In genomic region chr12:29697526-29698500, GRCm38 (mm10) we compare ENCODE assay signal across 9 mouse cellular contexts.
A peak's percentile ranks its signal among the peaks of the same experiment; 100 is the strongest.
DNase-seq lines count a peak whose midpoint lies in the region; ATAC-seq and TF ChIP-seq lines count a peak whose summit lies in the region.
"Had no signal": no experiment of that assay in that cellular context is flagged by ENCODE, and none has a peak within 500 bp of the region (broad histone marks: within the 10 kb centered on the region; RNA-seq: fewer than 3 reads in every experiment).

No protein-coding gene starts in this region.

- no peak for TF ChIP-seq CTCF in brain, embryonic 14.5 days (IDR thresholded peaks at IDR 0.05; ENCODE audit: borderline replicate concordance, extremely low read depth, insufficient read depth, insufficient read length)
- no peak for TF ChIP-seq CTCF in olfactory bulb, adult 2 months (IDR thresholded peaks at IDR 0.05; ENCODE audit: insufficient read depth, low read depth, low read length)

- H3K4me3 ChIP-seq in embryonic facial prominence, embryonic 14.5 days (ENCODE audit: low read depth, low read length), result no peak overlapping the region
- no peak overlapping the region for H3K4me3 ChIP-seq in limb, embryonic 13.5 days
- no peak overlapping the region for H3K4me3 ChIP-seq in olfactory bulb, adult 2 months (ENCODE audit: insufficient read depth, low read depth, low read length)
- H3K4me3 ChIP-seq: liver, embryonic 15.5 days had no signal

- peak; percentile 42 for ATAC-seq in embryonic facial prominence, embryonic 14.5 days (ENCODE audit: low read depth)
- peak; percentile 69 for ATAC-seq in limb, embryonic 13.5 days (ENCODE audit: low FRiP score, low read depth)
- no peak for ATAC-seq in inflammation-experienced regulatory T-cells, adult 6 months

- H3K9ac ChIP-seq in embryonic facial prominence, embryonic 14.5 days (ENCODE audit: low read depth, low read length), result no peak overlapping the region
- H3K9ac ChIP-seq in limb, embryonic 13.5 days, result no peak overlapping the region
- H3K9ac ChIP-seq: liver, embryonic 15.5 days had no signal

- TF ChIP-seq POLR2A in brain, embryonic 14.5 days (IDR thresholded peaks at IDR 0.05; ENCODE audit: borderline replicate concordance, extremely low read depth, insufficient read depth, insufficient read length, poor library complexity, severe bottlenecking), result no peak
- no peak for TF ChIP-seq POLR2A in olfactory bulb, adult 2 months (IDR thresholded peaks at IDR 0.05; ENCODE audit: insufficient read depth, low read depth, low read length)

- no peaks in the 10 kb centered on the region for H3K36me3 ChIP-seq in embryonic facial prominence, embryonic 14.5 days (ENCODE audit: control insufficient read depth, insufficient read depth, low read length)
- H3K36me3 ChIP-seq in limb, embryonic 13.5 days, result no peaks in the 10 kb centered on the region
- H3K36me3 ChIP-seq: liver, embryonic 15.5 days had no signal

- no peak overlapping the region; the same call in 1 of the 2 replicates for H3K27ac ChIP-seq in embryonic facial prominence, embryonic 14.5 days (replicated peaks; ENCODE audit: low read depth, low read length)
- no peak overlapping the region for H3K27ac ChIP-seq in limb, embryonic 13.5 days
- H3K27ac ChIP-seq in olfactory bulb, adult 2 months (ENCODE audit: insufficient read depth, low read depth, low read length), result peak overlapping the region; percentile 96
- H3K27ac ChIP-seq: liver, embryonic 15.5 days had no signal

- peaks cover 28% of the 10 kb centered on the region for H3K4me1 ChIP-seq in embryonic facial prominence, embryonic 14.5 days (ENCODE audit: control insufficient read depth, insufficient read depth, low read length)
- H3K4me1 ChIP-seq in limb, embryonic 13.5 days, result peaks cover 39% of the 10 kb centered on the region
- peaks cover 47% of the 10 kb centered on the region for H3K4me1 ChIP-seq in olfactory bulb, adult 2 months (ENCODE audit: control insufficient read depth, insufficient read depth, low read length)
- H3K4me1 ChIP-seq: liver, embryonic 15.5 days had no signal

- no peaks in the 10 kb centered on the region for H3K9me3 ChIP-seq in embryonic facial prominence, embryonic 14.5 days (ENCODE audit: control insufficient read depth, low read length)
- H3K9me3 ChIP-seq in limb, embryonic 13.5 days, result no peaks in the 10 kb centered on the region
- H3K9me3 ChIP-seq: liver, embryonic 15.5 days had no signal

- no peak overlapping the region for H3K4me2 ChIP-seq in embryonic facial prominence, embryonic 14.5 days (ENCODE audit: low read depth, low read length)
- H3K4me2 ChIP-seq in limb, embryonic 13.5 days (replicated peaks), result no peak overlapping the region
- H3K4me2 ChIP-seq: liver, embryonic 15.5 days had no signal

- H3K27me3 ChIP-seq in embryonic facial prominence, embryonic 14.5 days (replicated peaks; ENCODE audit: control insufficient read depth, insufficient read depth, low read length), result no peaks in the 10 kb centered on the region
- no peaks in the 10 kb centered on the region for H3K27me3 ChIP-seq in limb, embryonic 13.5 days
- H3K27me3 ChIP-seq: liver, embryonic 15.5 days had no signal

- 69% methylated on average over 12 of the region's 12 CpGs for WGBS in embryonic facial prominence, embryonic 14.5 days
- WGBS in limb, embryonic 13.5 days, result 77% methylated on average over 12 of the region's 12 CpGs
- WGBS in olfactory bulb, adult 2 months, result 27% methylated on average over 12 of the region's 12 CpGs

- DNase-seq in brain, embryonic 14.5 days (ENCODE audit: low read depth), result peak; percentile 96
- DNase-seq in embryonic facial prominence, embryonic 14.5 days (ENCODE audit: low spot score), result peak; percentile 72
- DNase-seq in heart, postnatal 4 days, result peak; percentile 21
- no peak for DNase-seq in spleen, postnatal 36 days (ENCODE audit: low spot score in 2 of 2)
- DNase-seq in urinary bladder, postnatal 14 days (ENCODE audit: low spot score), result no peak

Comparison
In these comparisons a context has a peak if more than half of its experiments do, and no peak if none do; other contexts are left out.
1. DNase-seq: peak in brain, embryonic 14.5 days (single experiment), embryonic facial prominence, embryonic 14.5 days (single experiment) and heart, postnatal 4 days (single experiment); none in spleen, postnatal 36 days (0 of 2) and urinary bladder, postnatal 14 days (single experiment).